In genomic region chr9:100898042-100898441, GRCm38 (mm10) we compare ENCODE assay signal across 17 mouse cellular contexts.
DNase-seq lines count a peak whose midpoint lies in the region; ATAC-seq and TF ChIP-seq lines count a peak whose summit lies in the region.
"Had no signal": no experiment of that assay in that cellular context is flagged by ENCODE, and none has a peak within 500 bp of the region (broad histone marks: within the 10 kb centered on the region; RNA-seq: fewer than 3 reads in every experiment).

No protein-coding gene starts in this region.

- TF ChIP-seq EP300 in heart, adult 2 months (IDR thresholded peaks at IDR 0.05; ENCODE audit: insufficient read depth, low read depth, low read length) = no peak

- H3K4me1 ChIP-seq in heart, adult 2 months (ENCODE audit: control insufficient read depth, insufficient read depth, low read length) = no peaks in the 10 kb centered on the region
- H3K4me1 ChIP-seq in heart, embryonic 10.5 days = no peaks in the 10 kb centered on the region
- H3K4me1 ChIP-seq in forebrain, embryonic 12.5 days = no peaks in the 10 kb centered on the region
- H3K4me1 ChIP-seq: midbrain, embryonic 15.5 days had no signal

- H3K27ac ChIP-seq in heart, adult 2 months = no peak overlapping the region
- no peak overlapping the region for H3K27ac ChIP-seq in heart, embryonic 10.5 days
- no peak overlapping the region for H3K27ac ChIP-seq in forebrain, embryonic 12.5 days
- H3K27ac ChIP-seq: left cerebral cortex, adult 2 months; macrophage; midbrain, embryonic 15.5 days had no signal

- no peaks in the 10 kb centered on the region for H3K36me3 ChIP-seq in heart, adult 2 months (ENCODE audit: control insufficient read depth, insufficient read depth, low read length)
- peaks cover 10% of the 10 kb centered on the region; the same call in 1 of the 2 replicates for H3K36me3 ChIP-seq in heart, embryonic 10.5 days
- no peaks in the 10 kb centered on the region for H3K36me3 ChIP-seq in forebrain, embryonic 12.5 days (replicated peaks)
- H3K36me3 ChIP-seq: midbrain, embryonic 15.5 days had no signal

- no peak overlapping the region for H3K4me3 ChIP-seq in heart, adult 2 months
- no peak overlapping the region for H3K4me3 ChIP-seq in heart, embryonic 10.5 days
- H3K4me3 ChIP-seq in forebrain, embryonic 12.5 days (replicated peaks) = no peak overlapping the region
- H3K4me3 ChIP-seq: left cerebral cortex, adult 2 months; midbrain, embryonic 15.5 days had no signal

- no peaks in the 10 kb centered on the region for H3K27me3 ChIP-seq in heart, adult 2 months (ENCODE audit: control insufficient read depth, insufficient read depth, low read length)
- H3K27me3 ChIP-seq in heart, embryonic 10.5 days (ENCODE audit: insufficient read depth, poor library complexity, severe bottlenecking) = no peaks in the 10 kb centered on the region
- H3K27me3 ChIP-seq in forebrain, embryonic 12.5 days = no peaks in the 10 kb centered on the region
- H3K27me3 ChIP-seq: midbrain, embryonic 15.5 days had no signal

- no peaks in the 10 kb centered on the region for H3K9me3 ChIP-seq in heart, embryonic 10.5 days
- no peaks in the 10 kb centered on the region for H3K9me3 ChIP-seq in forebrain, embryonic 12.5 days
- H3K9me3 ChIP-seq: midbrain, embryonic 15.5 days had no signal

- intact Hi-C loops in heart, adult 2 months (cut with DNase I) = no loop called here

- peak; percentile 30 for TF ChIP-seq CTCF in heart, adult 2 months (IDR thresholded peaks at IDR 0.05)

- TF ChIP-seq POLR2A in heart, adult 2 months (IDR thresholded peaks at IDR 0.05; ENCODE audit: insufficient read depth, low read depth, low read length) = no peak

- WGBS in heart, adult 2 months = 91% methylated on average over 4 of the region's 4 CpGs
- WGBS in heart, embryonic 10.5 days = 87% methylated on average over 4 of the region's 4 CpGs
- 85% methylated on average over 4 of the region's 4 CpGs for WGBS in forebrain, embryonic 12.5 days

- no peak overlapping the region for H3K9ac ChIP-seq in heart, adult 2 months (ENCODE audit: low read depth, low read length)
- H3K9ac ChIP-seq in forebrain, embryonic 12.5 days = no peak overlapping the region
- H3K9ac ChIP-seq: midbrain, embryonic 15.5 days had no signal

- DNase-seq in heart, adult 2 months = no peak
- no peak for DNase-seq in heart, embryonic 10.5 days (ENCODE audit: low spot score)
- DNase-seq in 3T3-L1 (ENCODE audit: low read depth, low spot score) (peak; percentile 4), A20 (ENCODE audit: low read depth, low spot score) (peak; percentile 13)
- DNase-seq in cerebellum, adult 9-10 months = peak; percentile 31
- DNase-seq in ovary, postnatal 36 days (ENCODE audit: low spot score) = no peak
- no peak for DNase-seq in heart, adult 18-20 months
- DNase-seq: heart, postnatal 4 days; kidney, postnatal 4 days; thymus, adult 2 months had no signal

- ATAC-seq in forebrain, embryonic 12.5 days (ENCODE audit: low FRiP score) = no peak
- ATAC-seq: intestine, embryonic 16.5 days; midbrain, embryonic 15.5 days had no signal

- no peaks in the 10 kb centered on the region for H3K79me2 ChIP-seq in heart, adult 2 months (replicated peaks; ENCODE audit: control insufficient read depth, insufficient read depth, low read length)

- H3K4me2 ChIP-seq in forebrain, embryonic 12.5 days = no peak overlapping the region
- H3K4me2 ChIP-seq: heart, embryonic 11.5 days; liver, embryonic 11.5 days; midbrain, embryonic 15.5 days had no signal

Comparison
In these comparisons a context has a peak if more than half of its experiments do, and no peak if none do; other contexts are left out.
1. DNase-seq: peak in 3T3-L1 (single experiment), A20 (single experiment) and cerebellum, adult 9-10 months (single experiment); none in heart, adult 2 months (0 of 2), heart, embryonic 10.5 days (single experiment), ovary, postnatal 36 days (single experiment) and heart, adult 18-20 months (0 of 2).